Mouse (Mus musculus) forebrain, postnatal 0 days (tissue): ENCODE measurements around the gene Rnf39. TPM values are rescaled to one million over a fixed set of nuclear protein-coding genes. Genes with fewer than 3 reads are reported as not detected.

Source experiments
- ATAC-seq: fragments of 200-750 bp; cut with Nextera tagmentation; 2 replicates; pipeline ENCODE4 v1.8.0; 2017; ENCODE audit warnings: mild to moderate bottlenecking, moderate library complexity
- DNase-seq: peaks from one replicate; pipeline ENCODE4 v3.0.0-alpha.2; 2015
- H3K27ac ChIP-seq: fragments of 300-500 bp; sonication (generic); 2 replicates; pipeline ENCODE4 v1.5.1; 2014; ENCODE audit warnings: low read depth, mild to moderate bottlenecking, antibody characterized with exemption, low read length, moderate library complexity, mixed read lengths
- H3K27me3 ChIP-seq: fragments of 300-500 bp; sonication (generic); 2 replicates; pipeline ENCODE4 v1.6.1; 2014; ENCODE audit warnings: mild to moderate bottlenecking, low read length, mixed read lengths; ENCODE audit not compliant: insufficient read depth
- H3K36me3 ChIP-seq: fragments of 300-500 bp; sonication (generic); 2 replicates; pipeline ENCODE4 v1.6.1; 2014; ENCODE audit warnings: mild to moderate bottlenecking, moderate library complexity; ENCODE audit not compliant: insufficient read depth
- H3K4me1 ChIP-seq: fragments of 300-500 bp; sonication (generic); 2 replicates; pipeline ENCODE4 v1.6.1; 2014; ENCODE audit warnings: antibody characterized with exemption; ENCODE audit not compliant: insufficient read depth
- H3K4me2 ChIP-seq: fragments of 300-500 bp; sonication (generic); 2 replicates; pipeline ENCODE4 v1.6.1; 2014; ENCODE audit warnings: low read depth, mild to moderate bottlenecking, moderate library complexity
- H3K4me3 ChIP-seq: fragments of 300-500 bp; sonication (generic); 2 replicates; pipeline ENCODE4 v1.5.1; 2014; ENCODE audit warnings: low read depth, low read length, mixed read lengths
- H3K9ac ChIP-seq: fragments of 300-500 bp; sonication (generic); 2 replicates; pipeline ENCODE4 v1.6.1; 2014; ENCODE audit warnings: mild to moderate bottlenecking
- H3K9me3 ChIP-seq: fragments of 300-500 bp; sonication (generic); 2 replicates; pipeline ENCODE4 v1.6.1; 2016; ENCODE audit warnings: low read length
- CTCF ChIP-seq: sonication (generic); IDR thresholded peaks from 2 replicates; pipeline ENCODE4 v1.5.1; 2016; ENCODE audit warnings: antibody characterized with exemption, control low read depth, low read depth
- WGBS: fragments of 180-500 bp; shearing (Covaris S2); extraction: QIAGEN DNeasy Blood & Tissue Kit; methylation state at CpG from one replicate; pipeline ENCODE4 v1.1.7; 2014; 5-methylcytosine and 5-hydroxymethylcytosine counted together
- polyA plus RNA-seq: library from polyadenylated mRNA; unstranded; fragments of >200 nt; fragmentation: Nextera tagmentation; extraction: Ambion mirVana; gene quantifications from 2 replicates; pipeline ENCODE4 v1.2.1, GENCODE M21; 2015
- total RNA-seq: library from RNA; depleted of rRNA; stranded (reverse); fragments of >200 nt; gene quantifications from 2 replicates; pipeline ENCODE4 v1.2.3, GENCODE M21; 2014

Gene Rnf39
- total and polyA plus RNA-seq, 2 experiments from 2014 or later, result 1.8 to 2.4 TPM

- Histone ChIP-seq H3K4me3 (no peak overlapping the region), H3K4me2 (no peak overlapping the region), H3K9me3 (no peaks in the 10 kb centered on the region), H3K4me1 (no peaks in the 10 kb centered on the region), H3K36me3 (no peaks in the 10 kb centered on the region), H3K9ac (no peak overlapping the region), H3K27ac (no peak overlapping the region), H3K27me3 (peaks cover 9% of the 10 kb centered on the region)
- 78% methylated on average over 2 of the region's 2 CpGs for WGBS
- ATAC-seq (no peak), DNase-seq (no peak)
- no peak for TF ChIP-seq CTCF
These were observed 4.7 kb upstream of the Rnf39 start for GRCm38 (mm10) chr17:36938056-36938455.

DNA sequence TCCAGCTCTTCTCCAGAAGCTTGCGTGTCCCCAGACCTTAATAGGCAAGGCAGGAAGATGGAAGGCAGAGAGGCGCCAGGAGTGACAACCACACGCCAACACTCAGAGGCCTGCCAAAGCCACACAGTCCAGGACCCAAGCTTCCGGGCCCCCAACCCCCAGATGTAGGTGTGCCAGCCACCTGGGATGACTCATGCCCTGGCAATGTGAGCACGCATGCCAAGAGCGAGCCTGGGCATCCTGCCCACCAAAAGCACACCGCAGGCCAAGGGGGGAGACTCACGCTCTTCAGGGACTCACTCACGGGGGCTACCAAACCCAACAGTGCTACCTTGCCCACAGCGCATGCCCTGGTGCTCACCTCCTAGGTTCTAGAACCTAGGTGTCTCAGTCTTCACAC lies 327 bp upstream of the Rnf39 start:
- Histone ChIP-seq H3K4me3 (no peak overlapping the region; the same call in 1 of the 2 replicates), H3K4me1 (no peaks in the 10 kb centered on the region; the same call in 1 of the 2 replicates), H3K36me3 (no peaks in the 10 kb centered on the region), H3K9ac (0 out of 2 replicates have a peak overlapping the region, but pooled peaks have one; percentile 45), H3K9me3 (no peaks in the 10 kb centered on the region), H3K27me3 (peaks cover 13% of the 10 kb centered on the region), H3K27ac (no peak overlapping the region), H3K4me2 (peak overlapping the region; percentile 61; the same call in 1 of the 2 replicates)
- no peak for TF ChIP-seq CTCF
- no peak for DNase-seq
- 40% methylated on average over 10 of the region's 10 CpGs for WGBS
- no peak for ATAC-seq

GRCm38 (mm10) chr17:36943691-36944090 lies 973 bp downstream of the Rnf39 start:
- H3K4me2 ChIP-seq, result peak overlapping the region; percentile 61; the same call in 1 of the 2 replicates
- H3K9ac ChIP-seq, result no peak overlapping the region
- peak overlapping the region; percentile 36 for H3K4me3 ChIP-seq
- H3K27ac ChIP-seq, result no peak overlapping the region
- H3K9me3 ChIP-seq, result no peaks in the 10 kb centered on the region
- DNase-seq (no peak), ATAC-seq (no peak)
- 25% methylated on average over 5 of the region's 5 CpGs for WGBS
- H3K4me1 ChIP-seq, result no peaks in the 10 kb centered on the region; the same call in 1 of the 2 replicates
- no peak for TF ChIP-seq CTCF
- peaks cover 13% of the 10 kb centered on the region for H3K27me3 ChIP-seq
- peaks cover 2% of the 10 kb centered on the region for H3K36me3 ChIP-seq

GRCm38 (mm10) chr17:36944121-36944775 lies 1.5 kb downstream of the Rnf39 start:
- peak; percentile 33; the same call in 1 of the 2 replicates for TF ChIP-seq CTCF
- DNase-seq, result no peak
- H3K4me2 ChIP-seq, result 0 out of 2 replicates have a peak overlapping the region, but pooled peaks have one; percentile 61
- peaks cover 13% of the 10 kb centered on the region for H3K27me3 ChIP-seq
- no peaks in the 10 kb centered on the region; the same call in 1 of the 2 replicates for H3K4me1 ChIP-seq
- H3K36me3 ChIP-seq, result peaks cover 7% of the 10 kb centered on the region
- WGBS, result 22% methylated on average over 9 of the region's 9 CpGs
- H3K9ac ChIP-seq, result no peak overlapping the region
- H3K9me3 ChIP-seq, result no peaks in the 10 kb centered on the region
- ATAC-seq, result no peak
- H3K27ac ChIP-seq, result no peak overlapping the region
- no peak overlapping the region for H3K4me3 ChIP-seq

GRCm38 (mm10) chr17:36947051-36947819 lies 4.5 kb downstream of the Rnf39 start:
- Histone ChIP-seq H3K27ac (peak overlapping the region; percentile 76), H3K4me2 (peak overlapping the region; percentile 96), H3K36me3 (peaks cover 11% of the 10 kb centered on the region), H3K27me3 (peaks cover 13% of the 10 kb centered on the region), H3K9ac (peak overlapping the region; percentile 80), H3K4me1 (peaks cover 7% of the 10 kb centered on the region; the same call in 1 of the 2 replicates), H3K4me3 (peak overlapping the region; percentile 55), H3K9me3 (no peaks in the 10 kb centered on the region)
- WGBS, result 1% methylated on average over 62 of the region's 62 CpGs
- DNase-seq (peak; percentile 74), ATAC-seq (peak; percentile 53)
- peak; percentile 65 for TF ChIP-seq CTCF

- Histone ChIP-seq H3K36me3 (peaks cover 11% of the 10 kb centered on the region), H3K9me3 (no peaks in the 10 kb centered on the region), H3K4me2 (no peak overlapping the region), H3K9ac (no peak overlapping the region), H3K4me3 (no peak overlapping the region), H3K27ac (no peak overlapping the region), H3K4me1 (peaks cover 7% of the 10 kb centered on the region; the same call in 1 of the 2 replicates), H3K27me3 (0 out of 2 replicates have a peak, but pooled peaks cover 4% of the 10 kb centered on the region)
- DNase-seq (no peak), ATAC-seq (no peak)
- TF ChIP-seq CTCF, result no peak
- 100% methylated on average over 1 of the region's 1 CpGs for WGBS
These were observed 5.6 kb downstream of the Rnf39 start for GRCm38 (mm10) chr17:36948286-36948685.

DNA sequence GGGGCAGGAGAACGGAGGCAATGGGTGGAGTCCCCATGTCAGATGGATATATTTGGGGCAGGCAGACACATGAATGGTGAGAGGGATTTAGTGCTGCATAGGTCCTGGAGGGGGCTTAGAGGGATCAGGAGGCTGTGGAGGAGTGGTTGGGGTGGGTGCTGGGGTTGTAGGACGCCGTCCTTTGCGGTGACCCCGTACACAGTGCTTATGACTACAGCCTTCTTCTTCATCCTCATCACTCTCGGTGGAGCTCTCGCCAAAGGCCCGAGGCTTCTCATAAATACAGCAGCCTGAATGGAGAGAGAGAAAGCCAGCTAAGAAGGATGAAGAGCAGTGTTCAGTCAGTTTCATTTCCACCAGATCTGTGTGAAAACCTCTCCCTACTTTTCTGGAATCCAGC lies 6.5 kb downstream of the Rnf39 start:
- peaks cover 7% of the 10 kb centered on the region; the same call in 1 of the 2 replicates for H3K4me1 ChIP-seq
- no peak overlapping the region for H3K9ac ChIP-seq
- H3K27me3 ChIP-seq, result no peaks in the 10 kb centered on the region
- H3K4me3 ChIP-seq, result no peak overlapping the region
- no peak for ATAC-seq
- 95% methylated on average over 8 of the region's 8 CpGs for WGBS
- no peak for TF ChIP-seq CTCF
- no peak overlapping the region for H3K4me2 ChIP-seq
- peaks cover 11% of the 10 kb centered on the region for H3K36me3 ChIP-seq
- DNase-seq, result no peak
- H3K27ac ChIP-seq, result no peak overlapping the region
- H3K9me3 ChIP-seq, result no peaks in the 10 kb centered on the region
